Mouse (Mus musculus): Measurements from ENCODE around the gene Spef2.
"Not testable (repeated sequence)": the region's sequence is repeated elsewhere in the genome, so short reads cannot be mapped to it uniquely, and the experiment has no call there.

The Spef2 gene

GRCm38 (mm10) chr15:9748359-9749102, at the start of gene Spef2:
TSS of gene Spef2 (minus strand) at chr15:9748868.
- DNase-seq = peak; percentile 67 to 69

- no peak for DNase-seq
Observed at GRCm38 (mm10) chr15:9794131-9794530, 45.5 kb upstream of the Spef2 start.

- DNase-seq = no peak
Observed at GRCm38 (mm10) chr15:9788245-9789030, 39.8 kb upstream of the Spef2 start.

GRCm38 (mm10) chr15:9774222-9775142, 25.8 kb upstream of the Spef2 start:
- DNase-seq = not testable (repeated sequence)

- DNase-seq = no peak
Observed at GRCm38 (mm10) chr15:9768184-9768918, 19.7 kb upstream of the Spef2 start.

GRCm38 (mm10) chr15:9767034-9767433, 18.4 kb upstream of the Spef2 start:
- no peak for DNase-seq

GRCm38 (mm10) chr15:9750966-9751365, 2.3 kb upstream of the Spef2 start:
- DNase-seq = no peak

- DNase-seq = no peak
Observed at GRCm38 (mm10) chr15:9747410-9748104, 1.1 kb downstream of the Spef2 start.

GRCm38 (mm10) chr15:9742172-9742571, 6.5 kb downstream of the Spef2 start:
- DNase-seq = no peak

GRCm38 (mm10) chr15:9714574-9715458, 33.9 kb downstream of the Spef2 start:
- no peak for DNase-seq

- DNase-seq = no peak
Observed at GRCm38 (mm10) chr15:9713707-9714106, 35.0 kb downstream of the Spef2 start.

GRCm38 (mm10) chr15:9710330-9710729, 38.3 kb downstream of the Spef2 start:
- no peak for DNase-seq

- no peak for DNase-seq
Observed at GRCm38 (mm10) chr15:9705830-9706450, 42.7 kb downstream of the Spef2 start.

- no peak for DNase-seq
Observed at GRCm38 (mm10) chr15:9701845-9702244, 46.8 kb downstream of the Spef2 start.

GRCm38 (mm10) chr15:9691721-9692120, 56.9 kb downstream of the Spef2 start:
- DNase-seq = no peak

GRCm38 (mm10) chr15:9690845-9691244, 57.8 kb downstream of the Spef2 start:
- DNase-seq = no peak

- no peak for DNase-seq
Observed at GRCm38 (mm10) chr15:9690436-9690835, 58.2 kb downstream of the Spef2 start.

- no peak for DNase-seq
Observed at GRCm38 (mm10) chr15:9683485-9683884, 65.2 kb downstream of the Spef2 start.

GRCm38 (mm10) chr15:9677343-9678036, 71.2 kb downstream of the Spef2 start:
- no peak for DNase-seq

- no peak for DNase-seq
Observed at GRCm38 (mm10) chr15:9668575-9668974, 80.1 kb downstream of the Spef2 start.
